Mouse (Mus musculus): Measurements from ENCODE around the gene Stk32b. TPM values are rescaled to one million over a fixed set of nuclear protein-coding genes. Genes with fewer than 3 reads are reported as not detected.

The Stk32b gene
- polyA plus RNA-seq, 1 experiment from 2014 or later = 5.6 TPM

- WGBS = 93% methylated on average over 2 of the region's 2 CpGs
These were observed 13.8 kb upstream of the Stk32b start for GRCm38 (mm10) chr5:37730781-37731180.

GRCm38 (mm10) chr5:37725220-37725886 is 8.4 kb upstream of the Stk32b start:
- H3K9ac ChIP-seq (ENCODE audit: low read length) = no peak overlapping the region
- H3K9me3 ChIP-seq (ENCODE audit: control insufficient read depth, low read length) = no peaks in the 10 kb centered on the region
- no peak overlapping the region for H3K4me2 ChIP-seq
- ATAC-seq (ENCODE audit: low FRiP score) (no peak), DNase-seq (ENCODE audit: low spot score, missing footprints) (no peak)
- H3K36me3 ChIP-seq (ENCODE audit: control insufficient read depth, insufficient read depth, low read length) = no peaks in the 10 kb centered on the region
- WGBS = 73% methylated on average over 4 of the region's 4 CpGs
- H3K4me3 ChIP-seq (ENCODE audit: low read depth, low read length) = no peak overlapping the region
- H3K27me3 ChIP-seq (ENCODE audit: control insufficient read depth, insufficient read depth, low read length) = no peaks in the 10 kb centered on the region
- H3K4me1 ChIP-seq (ENCODE audit: control insufficient read depth, insufficient read depth, low read length) = no peaks in the 10 kb centered on the region
- H3K27ac ChIP-seq (ENCODE audit: low read depth, low read length) = no peak overlapping the region

More at GRCm38 (mm10) chr5:37730781-37731180, 13.8 kb upstream of the Stk32b start:
- Histone ChIP-seq H3K4me2 (no peak overlapping the region), H3K36me3 (ENCODE audit: control insufficient read depth, insufficient read depth, low read length) (no peaks in the 10 kb centered on the region), H3K4me3 (ENCODE audit: low read depth, low read length) (no peak overlapping the region), H3K9me3 (ENCODE audit: control insufficient read depth, low read length) (0 out of 2 replicates have a peak, but pooled peaks cover 3% of the 10 kb centered on the region), H3K4me1 (ENCODE audit: control insufficient read depth, insufficient read depth, low read length) (no peaks in the 10 kb centered on the region), H3K9ac (ENCODE audit: low read length) (no peak overlapping the region), H3K27ac (ENCODE audit: low read depth, low read length) (no peak overlapping the region), H3K27me3 (ENCODE audit: control insufficient read depth, insufficient read depth, low read length) (no peaks in the 10 kb centered on the region)
- DNase-seq (ENCODE audit: low spot score, missing footprints) (no peak), ATAC-seq (ENCODE audit: low FRiP score) (no peak)

GRCm38 (mm10) chr5:37720670-37721069 is 3.7 kb upstream of the Stk32b start:
- ATAC-seq (ENCODE audit: low FRiP score) (no peak), DNase-seq (ENCODE audit: low spot score, missing footprints) (no peak)
- H3K36me3 ChIP-seq (ENCODE audit: control insufficient read depth, insufficient read depth, low read length) = no peaks in the 10 kb centered on the region
- no peaks in the 10 kb centered on the region for H3K9me3 ChIP-seq (ENCODE audit: control insufficient read depth, low read length)
- no peaks in the 10 kb centered on the region for H3K4me1 ChIP-seq (ENCODE audit: control insufficient read depth, insufficient read depth, low read length)
- 55% methylated on average over 6 of the region's 6 CpGs for WGBS
- H3K9ac ChIP-seq (ENCODE audit: low read length) = no peak overlapping the region
- H3K4me3 ChIP-seq (ENCODE audit: low read depth, low read length) = no peak overlapping the region
- H3K27me3 ChIP-seq (ENCODE audit: control insufficient read depth, insufficient read depth, low read length) = no peaks in the 10 kb centered on the region; the same call in 1 of the 2 replicates
- H3K27ac ChIP-seq (ENCODE audit: low read depth, low read length) = no peak overlapping the region
- H3K4me2 ChIP-seq = no peak overlapping the region

GRCm38 (mm10) chr5:37717384-37717963 is 503 bp upstream of the Stk32b start:
- WGBS = under 1% methylated on average over 14 of the region's 14 CpGs
- no peaks in the 10 kb centered on the region; the same call in 1 of the 2 replicates for H3K27me3 ChIP-seq (ENCODE audit: control insufficient read depth, insufficient read depth, low read length)

GRCm38 (mm10) chr5:37709257-37709904 is 7.6 kb downstream of the Stk32b start:
- H3K27ac ChIP-seq (ENCODE audit: low read depth, low read length) = no peak overlapping the region
- peaks cover 3% of the 10 kb centered on the region; the same call in 1 of the 2 replicates for H3K9me3 ChIP-seq (ENCODE audit: control insufficient read depth, low read length)
- ATAC-seq (ENCODE audit: low FRiP score) (no peak), DNase-seq (ENCODE audit: low spot score, missing footprints) (no peak)
- H3K27me3 ChIP-seq (ENCODE audit: control insufficient read depth, insufficient read depth, low read length) = no peaks in the 10 kb centered on the region
- no peak overlapping the region for H3K9ac ChIP-seq (ENCODE audit: low read length)
- H3K36me3 ChIP-seq (ENCODE audit: control insufficient read depth, insufficient read depth, low read length) = no peaks in the 10 kb centered on the region
- no peak overlapping the region for H3K4me3 ChIP-seq (ENCODE audit: low read depth, low read length)
- no peaks in the 10 kb centered on the region for H3K4me1 ChIP-seq (ENCODE audit: control insufficient read depth, insufficient read depth, low read length)
- 86% methylated on average over 5 of the region's 5 CpGs for WGBS
- H3K4me2 ChIP-seq = no peak overlapping the region

More at GRCm38 (mm10) chr5:37717384-37717963, 503 bp upstream of the Stk32b start:
- no peak overlapping the region for H3K27ac ChIP-seq (ENCODE audit: low read depth, low read length)
- H3K36me3 ChIP-seq (ENCODE audit: control insufficient read depth, insufficient read depth, low read length) = no peaks in the 10 kb centered on the region
- peak overlapping the region; percentile 63 for H3K9ac ChIP-seq (ENCODE audit: low read length)
- H3K4me1 ChIP-seq (ENCODE audit: control insufficient read depth, insufficient read depth, low read length) = no peaks in the 10 kb centered on the region
- no peaks in the 10 kb centered on the region for H3K9me3 ChIP-seq (ENCODE audit: control insufficient read depth, low read length)
- peak overlapping the region; percentile 48 for H3K4me3 ChIP-seq (ENCODE audit: low read depth, low read length)
- H3K4me2 ChIP-seq = peak overlapping the region; percentile 81
- ATAC-seq (ENCODE audit: low FRiP score) (peak; percentile 66), DNase-seq (ENCODE audit: low spot score, missing footprints) (peak; percentile 92)

GRCm38 (mm10) chr5:37708124-37708523 is 8.8 kb downstream of the Stk32b start:
- 66% methylated on average over 3 of the region's 3 CpGs for WGBS
- Histone ChIP-seq H3K9ac (ENCODE audit: low read length) (no peak overlapping the region), H3K4me3 (ENCODE audit: low read depth, low read length) (no peak overlapping the region), H3K4me1 (ENCODE audit: control insufficient read depth, insufficient read depth, low read length) (no peaks in the 10 kb centered on the region), H3K27me3 (ENCODE audit: control insufficient read depth, insufficient read depth, low read length) (no peaks in the 10 kb centered on the region), H3K9me3 (ENCODE audit: control insufficient read depth, low read length) (peaks cover 3% of the 10 kb centered on the region; the same call in 1 of the 2 replicates), H3K36me3 (ENCODE audit: control insufficient read depth, insufficient read depth, low read length) (no peaks in the 10 kb centered on the region), H3K27ac (ENCODE audit: low read depth, low read length) (no peak overlapping the region), H3K4me2 (no peak overlapping the region)
- DNase-seq (ENCODE audit: low spot score, missing footprints) (no peak), ATAC-seq (ENCODE audit: low FRiP score) (no peak)

- DNase-seq (ENCODE audit: low spot score, missing footprints) = no peak
- H3K9ac ChIP-seq (ENCODE audit: low read length) = no peak overlapping the region
- H3K4me1 ChIP-seq (ENCODE audit: control insufficient read depth, insufficient read depth, low read length) = no peaks in the 10 kb centered on the region
- ATAC-seq (ENCODE audit: low FRiP score) = peak; percentile 65; the same call in 1 of the 2 replicates
- H3K27ac ChIP-seq (ENCODE audit: low read depth, low read length) = no peak overlapping the region
- no peak overlapping the region for H3K4me2 ChIP-seq
- peaks cover 3% of the 10 kb centered on the region; the same call in 1 of the 2 replicates for H3K9me3 ChIP-seq (ENCODE audit: control insufficient read depth, low read length)
- WGBS = 69% methylated on average over 2 of the region's 2 CpGs
- no peaks in the 10 kb centered on the region for H3K27me3 ChIP-seq (ENCODE audit: control insufficient read depth, insufficient read depth, low read length)
- no peak overlapping the region for H3K4me3 ChIP-seq (ENCODE audit: low read depth, low read length)
- no peaks in the 10 kb centered on the region for H3K36me3 ChIP-seq (ENCODE audit: control insufficient read depth, insufficient read depth, low read length)
These were observed 12.0 kb downstream of the Stk32b start for GRCm38 (mm10) chr5:37704962-37705361.

- WGBS = 89% methylated on average over 12 of the region's 12 CpGs
- no peak for ATAC-seq (ENCODE audit: low FRiP score)
- DNase-seq (ENCODE audit: low spot score, missing footprints) = no peak
These were observed 17.2 kb downstream of the Stk32b start for GRCm38 (mm10) chr5:37699757-37700156.

GRCm38 (mm10) chr5:37697286-37697685 is 19.7 kb downstream of the Stk32b start:
- Histone ChIP-seq H3K27me3 (ENCODE audit: control insufficient read depth, insufficient read depth, low read length) (no peaks in the 10 kb centered on the region), H3K4me1 (ENCODE audit: control insufficient read depth, insufficient read depth, low read length) (peaks cover 6% of the 10 kb centered on the region), H3K9ac (ENCODE audit: low read length) (no peak overlapping the region), H3K27ac (ENCODE audit: low read depth, low read length) (no peak overlapping the region), H3K4me3 (ENCODE audit: low read depth, low read length) (no peak overlapping the region), H3K9me3 (ENCODE audit: control insufficient read depth, low read length) (no peaks in the 10 kb centered on the region), H3K36me3 (ENCODE audit: control insufficient read depth, insufficient read depth, low read length) (no peaks in the 10 kb centered on the region), H3K4me2 (no peak overlapping the region)
- 92% methylated on average over 7 of the region's 7 CpGs for WGBS
- no peak for DNase-seq (ENCODE audit: low spot score, missing footprints)
- no peak for ATAC-seq (ENCODE audit: low FRiP score)

More at GRCm38 (mm10) chr5:37699757-37700156, 17.2 kb downstream of the Stk32b start:
- Histone ChIP-seq H3K9ac (ENCODE audit: low read length) (no peak overlapping the region), H3K36me3 (ENCODE audit: control insufficient read depth, insufficient read depth, low read length) (no peaks in the 10 kb centered on the region), H3K4me1 (ENCODE audit: control insufficient read depth, insufficient read depth, low read length) (peaks cover 6% of the 10 kb centered on the region), H3K27ac (ENCODE audit: low read depth, low read length) (no peak overlapping the region), H3K4me3 (ENCODE audit: low read depth, low read length) (no peak overlapping the region), H3K27me3 (ENCODE audit: control insufficient read depth, insufficient read depth, low read length) (no peaks in the 10 kb centered on the region), H3K4me2 (no peak overlapping the region), H3K9me3 (ENCODE audit: control insufficient read depth, low read length) (no peaks in the 10 kb centered on the region)
